Comparison of ENCODE assay signal across 2 mouse cellular contexts in the genomic region with DNA sequence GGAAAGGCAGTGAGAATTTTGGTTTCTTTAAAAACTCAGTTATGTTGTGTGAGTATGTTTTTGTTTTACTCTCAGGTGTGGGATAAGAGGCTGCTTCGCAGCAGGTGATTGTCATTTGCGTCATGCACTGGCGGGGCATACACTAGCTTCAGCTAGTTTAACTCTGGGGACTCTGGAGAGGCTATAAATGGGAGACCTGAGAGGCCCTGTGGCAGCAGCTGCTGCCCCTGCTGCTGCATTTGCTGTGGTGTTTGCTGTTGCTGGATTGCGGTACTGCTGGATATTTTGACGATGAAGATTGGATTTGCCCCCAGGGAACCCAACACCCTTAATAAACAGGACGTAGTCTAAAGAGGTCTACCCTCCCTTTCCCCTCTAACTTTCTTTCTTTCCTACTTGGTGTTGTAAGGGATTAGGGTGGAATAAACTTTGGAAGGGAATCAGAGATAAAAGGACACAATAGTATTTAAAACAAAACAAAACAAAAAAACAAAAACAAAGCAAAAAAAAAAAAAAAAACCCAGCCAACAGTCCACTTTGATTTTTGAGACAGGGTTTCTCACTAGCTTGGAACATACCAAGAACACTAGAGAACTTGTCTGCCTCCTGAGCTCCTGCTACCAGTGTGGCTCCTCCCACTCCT.
TF ChIP-seq lines count a peak whose summit lies in the region.

No protein-coding gene starts in this region.

TF ChIP-seq in CH12.LX, 34 proteins besides CTCF, POLR2A, EP300 and RAD21:
- TF ChIP-seq PAX5 (IDR thresholded peaks at IDR 0.05; ENCODE audit: low read length) = no peak

TF ChIP-seq in MEL, 35 proteins besides CTCF, POLR2A, EP300 and RAD21:
- no peak for TF ChIP-seq BHLHE40 (IDR thresholded peaks at IDR 0.05; ENCODE audit: borderline replicate concordance, low read depth, low read length)
- TF ChIP-seq TAL1 (IDR thresholded peaks at IDR 0.05; ENCODE audit: low read length) = no peak
- TF ChIP-seq TBP (IDR thresholded peaks at IDR 0.05; ENCODE audit: low read depth, low read length) = no peak
- TF ChIP-seq ZMIZ1 (IDR thresholded peaks at IDR 0.05; ENCODE audit: low read depth, low read length) = no peak
- peak; percentile 9; the same call in 1 of the 2 replicates for TF ChIP-seq JUND (IDR thresholded peaks at IDR 0.05; ENCODE audit: low read depth, low read length)
- TF ChIP-seq MEF2A (IDR thresholded peaks at IDR 0.05; ENCODE audit: extremely low read depth, insufficient replicate concordance, low read depth, low read length, poor library complexity, severe bottlenecking) = no peak
- no peak for TF ChIP-seq ETS1 (IDR thresholded peaks at IDR 0.05; ENCODE audit: low read depth, low read length)
- TF ChIP-seq ZNF384 (IDR thresholded peaks at IDR 0.05; ENCODE audit: low read depth, low read length) = peak; percentile 68
- TF ChIP-seq GABPA (IDR thresholded peaks at IDR 0.05; ENCODE audit: low read depth, low read length) = no peak
- no peak for TF ChIP-seq SIN3A (IDR thresholded peaks at IDR 0.05; ENCODE audit: low read length)
